Mouse (Mus musculus) megakaryocyte, embryonic 14.5 days (primary cell): ENCODE data around the gene Dbi. TPM values are rescaled to one million over a fixed set of nuclear protein-coding genes. Genes with fewer than 3 reads are reported as not detected.

Experiments
- H3K27me3 ChIP-seq: replicated peaks from 2 replicates; pipeline ENCODE3; 2012; ENCODE audit warnings: inconsistent platforms
- H3K36me3 ChIP-seq: replicated peaks from 2 replicates; pipeline ENCODE3; 2012; ENCODE audit warnings: low read length, inconsistent platforms, mixed read lengths
- H3K4me1 ChIP-seq: 2 replicates; pipeline ENCODE4 v1.6.1; 2012; ENCODE audit warnings: inconsistent platforms
- H3K4me3 ChIP-seq: replicated peaks from 2 replicates; pipeline ENCODE3; 2012; ENCODE audit warnings: moderate library complexity, mild to moderate bottlenecking, inconsistent platforms
- H3K9me3 ChIP-seq: 2 replicates; pipeline ENCODE4 v1.6.1; 2012; ENCODE audit warnings: inconsistent platforms
- FLI1 ChIP-seq: IDR thresholded peaks from 2 replicates; pipeline ENCODE4 v1.6.1; 2012; ENCODE audit warnings: low read length, inconsistent platforms, mixed read lengths
- GATA1 ChIP-seq: IDR thresholded peaks from 3 replicates; pipeline ENCODE4 v1.6.1; 2012; ENCODE audit warnings: mixed read lengths, low read length, inconsistent platforms, borderline replicate concordance
- polyA plus RNA-seq: library from polyadenylated mRNA; stranded (reverse); fragments of >175 nt; gene quantifications from 2 replicates; pipeline ENCODE4 v1.2.3, GENCODE M21; 2012; ENCODE audit warnings: low replicate concordance; ENCODE audit not compliant: insufficient read depth

The Dbi gene
- polyA plus RNA-seq, 1 experiment: 21.0 TPM

DNA sequence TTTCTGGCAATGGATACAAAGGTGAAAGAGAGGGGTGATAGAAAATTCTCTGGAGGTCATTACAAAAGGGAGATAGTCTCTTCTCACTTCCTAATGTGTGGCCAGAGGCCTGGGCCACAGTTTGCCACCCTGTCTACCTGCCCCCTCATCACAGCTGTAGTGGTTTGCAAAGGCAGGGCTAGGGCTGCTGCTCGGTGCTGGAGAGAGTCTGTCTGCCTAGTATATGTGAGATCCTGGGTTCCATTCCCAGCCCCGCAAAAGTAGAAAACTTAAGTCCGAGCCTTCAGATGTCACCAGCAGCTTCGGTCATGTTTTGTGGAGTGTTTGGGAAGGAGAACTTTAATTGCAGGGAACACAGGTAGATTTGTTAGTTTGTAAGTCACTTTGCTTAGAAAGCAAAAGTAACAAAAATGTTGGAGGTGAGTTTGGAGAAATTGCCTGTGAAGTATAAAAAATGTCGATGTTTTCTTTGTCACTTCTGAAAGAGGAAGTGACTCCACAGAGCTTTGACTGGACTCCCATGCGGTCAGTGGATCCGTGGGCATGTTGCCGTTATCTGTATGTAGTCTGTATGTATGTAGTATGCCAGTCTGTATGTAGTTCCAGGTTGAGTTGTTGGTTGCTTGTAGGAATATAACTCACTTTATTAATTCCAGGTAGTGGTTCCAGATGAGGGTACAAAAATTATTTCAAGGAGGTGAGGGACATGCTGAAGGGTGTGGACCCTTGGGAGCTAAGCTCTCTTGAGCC is 1.9 kb upstream of the Dbi start:
- peak overlapping the region; percentile 97 for H3K4me3 ChIP-seq
- peaks cover 19% of the 10 kb centered on the region for H3K36me3 ChIP-seq
- TF ChIP-seq FLI1 (no peak), GATA1 (no peak)
- H3K9me3 ChIP-seq: no peaks in the 10 kb centered on the region
- no peaks in the 10 kb centered on the region for H3K27me3 ChIP-seq
- H3K4me1 ChIP-seq: peaks cover 60% of the 10 kb centered on the region

DNA sequence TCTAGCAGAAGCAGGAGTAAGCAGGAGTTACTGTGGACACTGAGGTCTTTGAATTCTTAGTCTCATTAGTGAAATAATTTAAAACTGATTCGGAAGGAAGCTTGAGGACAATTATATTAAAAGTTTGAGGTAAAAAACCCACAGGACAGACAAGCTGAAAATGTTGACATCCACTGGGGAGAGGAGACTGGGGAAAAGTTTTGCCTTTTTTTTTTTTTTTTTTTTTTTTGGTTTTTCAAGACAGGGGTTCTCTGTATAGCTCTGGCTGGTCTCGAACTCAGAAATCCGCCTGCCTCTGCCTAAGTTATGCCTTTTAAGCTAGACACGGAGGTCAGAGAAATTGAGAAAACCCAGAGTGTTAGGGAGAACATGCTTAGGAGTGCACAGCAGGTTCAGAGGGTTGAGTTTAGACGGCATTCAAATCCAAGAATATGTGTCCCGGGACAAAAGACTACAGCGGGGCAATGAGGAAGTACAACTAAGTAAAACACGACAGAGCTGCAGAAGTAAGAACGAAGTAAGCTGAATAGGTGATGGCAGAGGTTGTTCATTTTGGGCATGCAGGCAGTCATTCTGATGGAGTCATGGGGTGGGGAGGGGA is 1.2 kb upstream of the Dbi start:
- Histone ChIP-seq H3K27me3 (no peaks in the 10 kb centered on the region), H3K4me3 (peak overlapping the region; percentile 97), H3K4me1 (peaks cover 63% of the 10 kb centered on the region), H3K9me3 (no peaks in the 10 kb centered on the region), H3K36me3 (peaks cover 26% of the 10 kb centered on the region)
- TF ChIP-seq FLI1: no peak
- no peak for TF ChIP-seq GATA1

DNA sequence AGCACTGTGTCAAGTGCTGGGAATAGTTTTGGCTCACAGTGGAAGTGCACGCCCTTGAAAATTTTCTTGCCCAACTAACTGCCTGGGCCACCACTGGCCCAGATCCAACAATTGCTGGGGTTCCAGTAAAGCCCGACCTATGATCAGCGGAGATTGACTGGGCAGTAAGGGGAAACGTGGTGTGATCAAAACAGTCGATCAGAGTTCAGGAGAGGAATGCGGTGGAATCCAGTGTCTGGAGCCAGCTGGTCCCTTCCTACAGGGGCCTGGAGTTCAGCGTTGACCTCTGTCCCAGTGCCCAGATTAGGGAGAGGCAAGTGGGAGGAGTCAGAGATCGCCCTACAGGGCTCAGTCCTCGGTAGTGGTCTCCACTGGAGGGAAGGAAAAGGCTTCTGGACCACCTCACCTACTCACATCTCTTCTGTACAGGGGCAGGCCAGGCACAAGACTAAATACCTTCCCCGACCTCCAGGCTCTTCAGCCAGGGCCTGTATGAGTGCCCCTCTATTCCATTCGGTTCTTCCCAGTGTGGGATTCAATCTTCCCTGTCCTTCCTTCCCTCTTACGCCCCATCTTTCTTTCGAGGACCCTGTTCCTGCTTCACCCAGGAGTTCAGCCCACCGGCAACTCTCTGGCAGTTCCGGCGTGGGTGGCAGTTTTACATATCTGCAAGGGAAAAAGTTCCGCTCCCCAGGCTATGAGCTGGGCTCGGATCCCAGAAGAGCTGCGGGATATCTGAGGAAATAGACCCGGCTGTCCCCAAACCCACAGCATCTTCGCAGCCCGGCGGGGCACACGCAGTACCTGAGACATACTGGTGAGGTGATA is 523 bp downstream of the Dbi start:
- H3K4me3 ChIP-seq: peak overlapping the region; percentile 97
- peaks cover 57% of the 10 kb centered on the region for H3K4me1 ChIP-seq
- peaks cover 43% of the 10 kb centered on the region for H3K36me3 ChIP-seq
- TF ChIP-seq FLI1 (no peak), GATA1 (no peak)
- no peaks in the 10 kb centered on the region for H3K27me3 ChIP-seq
- peaks cover 8% of the 10 kb centered on the region for H3K9me3 ChIP-seq

DNA sequence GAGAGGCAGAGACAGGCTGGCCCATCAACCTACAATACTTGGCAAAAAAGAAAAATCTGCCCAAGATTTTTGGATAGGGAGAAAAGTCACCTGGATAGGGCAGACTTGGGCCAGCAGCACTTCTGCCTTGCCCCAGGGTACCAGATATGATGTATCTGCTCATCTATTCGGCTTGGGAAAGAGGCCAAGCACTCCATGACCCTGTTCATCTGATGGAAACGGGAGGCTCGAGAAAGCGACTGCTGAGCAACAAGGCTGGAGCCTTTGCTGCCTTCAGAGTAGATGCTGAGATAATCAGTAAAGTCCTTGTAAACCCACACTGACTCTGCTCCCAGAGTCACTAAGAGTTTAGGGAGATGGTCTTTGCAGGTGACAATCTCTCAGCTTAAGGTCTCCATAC is 1.5 kb downstream of the Dbi start:
- no peaks in the 10 kb centered on the region for H3K27me3 ChIP-seq
- H3K4me1 ChIP-seq: peaks cover 52% of the 10 kb centered on the region
- H3K9me3 ChIP-seq: peaks cover 17% of the 10 kb centered on the region
- no peak for TF ChIP-seq FLI1
- TF ChIP-seq GATA1: no peak
- peaks cover 52% of the 10 kb centered on the region for H3K36me3 ChIP-seq
- H3K4me3 ChIP-seq: peak overlapping the region; percentile 26

DNA sequence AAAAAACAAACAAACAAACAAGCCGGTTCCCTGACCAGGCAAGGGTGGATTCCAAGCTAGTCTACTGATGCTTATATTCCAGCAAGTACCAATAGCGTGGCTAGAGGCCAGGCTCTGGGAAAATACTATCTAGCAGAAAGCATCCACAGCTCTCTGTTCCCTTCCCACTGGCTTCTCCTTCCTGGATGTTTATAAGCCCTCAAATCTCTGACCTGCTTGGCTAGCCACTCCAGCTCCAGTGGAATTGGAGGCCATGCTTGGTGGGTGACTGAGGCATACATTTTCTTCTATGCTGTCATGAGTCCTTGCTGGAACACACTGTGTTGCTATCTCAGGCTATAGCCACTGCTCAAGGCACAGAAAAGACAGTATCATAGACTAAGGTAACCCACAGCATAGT is 2.0 kb downstream of the Dbi start:
- peaks cover 21% of the 10 kb centered on the region for H3K9me3 ChIP-seq
- no peak for TF ChIP-seq FLI1
- no peak for TF ChIP-seq GATA1
- H3K36me3 ChIP-seq: peaks cover 58% of the 10 kb centered on the region
- H3K4me3 ChIP-seq: peak overlapping the region; percentile 14
- H3K27me3 ChIP-seq: no peaks in the 10 kb centered on the region
- peaks cover 52% of the 10 kb centered on the region for H3K4me1 ChIP-seq

DNA sequence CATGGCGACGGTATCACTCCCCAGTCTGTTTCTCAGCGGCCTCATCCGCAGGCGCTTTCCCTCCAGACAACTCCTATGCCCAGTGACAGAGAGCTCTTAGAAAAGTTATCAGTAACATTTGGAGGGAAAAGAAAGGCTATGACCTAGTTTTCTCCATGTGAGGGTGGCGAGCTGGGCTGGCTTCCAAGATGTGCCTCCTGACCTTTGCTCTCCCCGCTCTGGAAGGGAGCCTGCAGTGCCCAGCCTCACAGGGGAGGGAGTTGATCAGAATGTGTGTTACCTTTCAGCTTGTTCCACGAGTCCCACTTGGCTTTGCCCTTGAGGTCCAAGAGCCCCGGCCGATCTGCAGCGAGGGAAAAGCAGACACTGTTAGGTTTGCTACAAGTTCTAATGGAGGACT is 4.8 kb downstream of the Dbi start:
- peaks cover 3% of the 10 kb centered on the region for H3K27me3 ChIP-seq
- H3K36me3 ChIP-seq: peaks cover 85% of the 10 kb centered on the region
- no peak overlapping the region for H3K4me3 ChIP-seq
- peaks cover 57% of the 10 kb centered on the region for H3K4me1 ChIP-seq
- peaks cover 21% of the 10 kb centered on the region for H3K9me3 ChIP-seq
- no peak for TF ChIP-seq GATA1
- TF ChIP-seq FLI1: no peak

DNA sequence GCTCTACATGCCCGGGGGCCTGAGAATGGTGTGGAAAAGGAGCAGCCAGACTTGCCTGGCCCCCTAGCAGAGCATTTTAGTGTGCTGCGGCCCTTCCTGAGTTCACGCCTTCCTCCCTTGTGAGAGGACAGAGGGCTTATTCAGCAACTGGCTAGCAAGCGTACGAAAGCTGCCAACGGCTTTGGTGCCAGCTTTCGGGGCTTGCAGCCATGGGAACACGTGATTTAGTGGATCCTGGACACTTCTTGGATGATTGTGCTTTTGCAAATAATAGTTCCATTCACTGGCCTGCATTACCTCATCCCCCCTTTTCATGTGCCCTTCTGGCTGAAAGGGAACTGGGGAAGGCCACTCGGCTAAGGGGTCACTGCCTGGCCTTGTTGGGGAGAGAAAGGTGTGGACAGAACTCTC is 5.2 kb downstream of the Dbi start:
- peaks cover 7% of the 10 kb centered on the region for H3K27me3 ChIP-seq
- TF ChIP-seq GATA1 (no peak), FLI1 (no peak)
- H3K9me3 ChIP-seq: peaks cover 21% of the 10 kb centered on the region
- H3K4me3 ChIP-seq: no peak overlapping the region
- peaks cover 57% of the 10 kb centered on the region for H3K4me1 ChIP-seq
- peaks cover 89% of the 10 kb centered on the region for H3K36me3 ChIP-seq

DNA sequence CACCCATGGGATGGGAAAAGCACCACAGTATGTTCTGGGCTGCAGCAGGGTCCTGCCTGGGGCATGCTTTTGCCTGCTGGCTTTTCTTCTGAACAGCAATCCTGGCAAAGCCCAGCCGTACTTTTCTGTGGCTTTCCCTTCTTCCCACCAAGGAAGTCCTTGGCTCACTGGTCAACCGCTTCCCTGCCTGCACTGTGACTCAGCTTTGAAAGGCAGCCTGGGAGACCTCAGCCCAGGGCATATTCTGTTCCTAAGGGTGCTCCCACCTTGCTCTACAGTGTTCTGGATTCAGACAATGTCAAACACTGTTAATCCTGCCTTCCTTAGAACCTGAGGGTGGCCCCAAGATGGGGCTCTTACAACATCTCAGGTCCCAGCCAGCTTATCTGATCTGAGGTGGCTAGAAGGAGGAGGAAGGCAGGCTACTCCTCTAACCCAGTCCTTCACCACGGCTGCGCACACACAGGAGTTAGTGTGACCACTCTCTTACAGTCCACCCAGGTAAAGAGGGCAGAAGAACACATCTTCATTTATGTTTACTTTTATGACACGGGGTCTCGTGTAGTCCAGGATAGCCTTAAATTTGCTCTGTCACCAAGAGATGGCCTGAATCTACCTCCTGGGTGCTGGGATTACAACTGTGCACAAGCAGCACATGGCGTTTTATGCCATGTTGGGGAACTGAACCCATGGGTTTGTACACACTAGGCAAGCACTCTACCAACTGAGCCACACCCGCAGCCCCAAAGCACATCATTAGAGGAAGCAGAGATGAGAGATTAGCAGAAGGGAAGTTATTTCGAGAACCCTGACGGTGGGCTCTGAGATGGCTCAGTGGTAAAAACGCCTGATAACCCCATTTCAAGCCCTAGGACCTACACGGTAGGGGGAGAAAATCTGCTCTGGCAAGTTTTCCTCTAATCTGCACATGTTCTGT is 8.4 kb downstream of the Dbi start:
- Histone ChIP-seq H3K27me3 (peaks cover 27% of the 10 kb centered on the region), H3K36me3 (peaks cover 70% of the 10 kb centered on the region), H3K4me3 (no peak overlapping the region), H3K9me3 (peaks cover 21% of the 10 kb centered on the region), H3K4me1 (peaks cover 29% of the 10 kb centered on the region)
- no peak for TF ChIP-seq FLI1
- no peak for TF ChIP-seq GATA1

DNA sequence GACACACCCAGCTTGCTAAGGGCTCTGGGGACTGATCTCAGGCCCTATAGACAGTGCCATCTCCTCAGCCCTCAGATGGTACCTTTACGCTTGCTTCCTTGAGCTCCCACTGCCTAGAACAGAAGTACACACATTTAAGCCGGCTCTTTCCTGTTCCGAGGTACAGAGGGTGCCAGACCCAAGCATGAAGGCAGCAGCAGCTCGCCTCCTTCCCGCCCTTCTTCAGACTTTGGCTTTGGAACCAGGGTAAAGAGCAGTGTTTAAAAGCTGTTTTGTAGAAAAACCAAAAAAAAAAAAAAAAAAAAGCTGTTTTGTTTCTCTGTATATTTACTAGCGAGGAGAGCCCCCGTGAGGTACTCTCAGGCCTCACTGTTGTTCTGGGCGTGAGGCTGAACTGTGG is 9.1 kb downstream of the Dbi start:
- peaks cover 27% of the 10 kb centered on the region for H3K27me3 ChIP-seq
- H3K4me1 ChIP-seq: peaks cover 24% of the 10 kb centered on the region
- H3K36me3 ChIP-seq: peaks cover 62% of the 10 kb centered on the region
- no peak for TF ChIP-seq GATA1
- no peak for TF ChIP-seq FLI1
- H3K4me3 ChIP-seq: no peak overlapping the region
- H3K9me3 ChIP-seq: peaks cover 21% of the 10 kb centered on the region
